Mouse (Mus musculus) heart, postnatal 10 days (tissue): ENCODE results near the gene Mtcl1. TPM values are rescaled to one million over a fixed set of nuclear protein-coding genes. Genes with fewer than 3 reads are reported as not detected.

Experiments
- DNase-seq, 2 experiments: peaks; one replicate each; pipeline ENCODE4 v3.0.0; 2021
- intact Hi-C: fragments of 180-260 bp; cut with DNase I; formaldehyde crosslinking; loops from one replicate; pipeline ENCODE4 v1.15.1; 2025
- total RNA-seq, 2 experiments: library from RNA; stranded (reverse); gene quantifications; 2 replicates each; pipeline ENCODE4 v1.2.3; 2021

The Mtcl1 gene
- total RNA-seq, result 1 to 10 TPM; 4.1 to 4.7 TPM

- intact Hi-C loops, result loop anchor here (5.0 kb wide), 1 partner anchor 97 kb away; no protein-coding TSS in a partner anchor
- DNase-seq, result peak; percentile 73
Measured at GRCm38 (mm10) chr17:66449460-66450341, at the start of gene Mtcl1. TSS of gene Mtcl1 (minus strand) at chr17:66449750.

DNA sequence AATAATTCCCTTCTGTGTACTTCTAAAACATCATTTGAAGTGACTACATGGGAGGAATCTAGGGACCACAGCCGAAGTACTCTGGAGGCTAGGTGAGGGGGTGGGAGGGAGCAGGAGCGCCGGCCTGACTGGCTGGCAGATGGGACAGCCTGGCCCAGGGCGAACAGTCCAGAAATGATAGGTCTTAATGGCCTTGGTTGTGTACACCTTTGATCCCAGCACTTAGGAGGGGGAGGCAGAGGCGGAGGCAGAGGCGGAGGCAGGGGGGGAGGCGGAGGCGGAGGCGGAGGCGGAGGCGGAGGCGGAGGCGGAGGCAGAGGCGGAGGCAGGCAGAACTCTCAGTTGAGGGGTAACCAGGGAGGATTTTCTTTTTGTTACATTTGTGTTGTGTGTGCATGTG, 49.0 kb upstream of the Mtcl1 start:
- intact Hi-C loops, result no loop called here
- no peak for DNase-seq

DNA sequence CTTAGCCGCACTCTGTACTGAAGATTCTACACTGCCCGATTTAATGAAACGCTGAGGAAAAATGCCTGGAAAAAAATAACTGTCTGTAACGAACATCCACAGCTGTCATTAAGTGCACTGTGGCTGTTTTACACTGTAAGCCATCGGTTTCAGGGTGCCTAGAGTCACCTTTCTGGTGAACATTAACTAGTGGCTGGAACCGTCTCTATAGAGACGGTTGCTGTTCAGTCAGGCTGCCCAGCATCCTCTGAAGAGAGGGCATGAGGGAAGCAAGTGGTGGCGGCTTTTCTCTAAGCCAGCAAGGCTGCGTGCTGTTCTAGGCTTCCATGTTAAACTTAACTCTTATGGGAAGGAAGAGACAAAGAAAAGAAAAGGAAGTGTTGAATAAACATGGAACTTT, 47.0 kb upstream of the Mtcl1 start:
- intact Hi-C loops, result no loop called here

DNA sequence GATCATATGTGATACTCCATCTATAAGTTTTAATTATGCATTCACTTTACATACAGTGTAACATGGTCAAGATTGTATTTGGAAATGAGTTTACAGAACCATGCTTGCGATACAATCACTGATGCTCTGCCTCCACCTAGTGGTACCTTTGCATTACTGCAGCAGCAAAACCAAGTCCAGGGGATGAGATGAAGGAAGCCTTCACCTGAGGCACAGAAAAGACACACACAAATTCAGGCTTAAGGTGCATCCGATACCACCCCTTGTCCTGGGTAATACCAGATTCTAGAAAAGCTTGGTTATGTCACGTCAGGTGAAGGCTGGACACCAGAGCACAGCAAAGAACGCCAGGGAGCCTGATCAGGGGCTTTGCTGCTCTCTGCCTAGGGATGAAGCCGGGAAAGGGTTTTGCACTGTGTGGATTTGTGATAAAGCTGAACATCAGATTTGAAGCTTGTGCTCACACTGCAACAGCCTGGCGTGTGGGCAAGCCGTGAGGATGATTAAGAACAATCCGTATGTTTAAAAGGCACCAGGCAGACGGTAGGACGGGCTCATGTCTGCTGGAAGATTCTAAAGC, 40.6 kb upstream of the Mtcl1 start:
- DNase-seq, result peak; percentile 59 to 73
- intact Hi-C loops, result loop anchor here (1.0 kb wide), 1 partner anchor 39 kb away; no protein-coding TSS in a partner anchor

More for the DNA sequence above, 47.0 kb upstream of the Mtcl1 start:
- DNase-seq, result no peak

DNA sequence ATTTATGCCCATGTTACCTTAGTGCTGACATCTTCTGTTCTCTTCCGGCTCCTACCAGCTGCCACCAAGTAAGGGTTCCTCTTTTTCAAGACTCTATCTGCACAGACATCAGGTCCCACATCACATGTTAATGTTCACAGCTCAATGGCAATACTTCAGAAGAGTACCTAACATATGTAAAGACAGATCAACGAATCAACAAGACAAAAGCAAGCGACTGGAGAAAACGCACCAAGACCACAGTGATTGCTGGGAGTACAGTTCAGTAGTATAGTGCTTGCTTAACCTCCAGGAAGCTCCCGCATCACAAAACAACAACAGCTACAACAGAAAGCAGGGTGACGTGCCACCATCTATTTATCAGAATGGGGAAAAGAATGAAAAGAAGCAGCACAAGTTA, 37.0 kb upstream of the Mtcl1 start:
- intact Hi-C loops, result loop anchor here (5.0 kb wide), 1 partner anchor 334 kb away; no protein-coding TSS in a partner anchor
- DNase-seq, result no peak

- intact Hi-C loops, result loop anchor here (1.0 to 5.0 kb wide), 3 partner anchors 33 to 333 kb away; no protein-coding TSS in a partner anchor
- peak; percentile 79 to 87 for DNase-seq
Measured at GRCm38 (mm10) chr17:66485742-66486141, 36.2 kb upstream of the Mtcl1 start.

DNA sequence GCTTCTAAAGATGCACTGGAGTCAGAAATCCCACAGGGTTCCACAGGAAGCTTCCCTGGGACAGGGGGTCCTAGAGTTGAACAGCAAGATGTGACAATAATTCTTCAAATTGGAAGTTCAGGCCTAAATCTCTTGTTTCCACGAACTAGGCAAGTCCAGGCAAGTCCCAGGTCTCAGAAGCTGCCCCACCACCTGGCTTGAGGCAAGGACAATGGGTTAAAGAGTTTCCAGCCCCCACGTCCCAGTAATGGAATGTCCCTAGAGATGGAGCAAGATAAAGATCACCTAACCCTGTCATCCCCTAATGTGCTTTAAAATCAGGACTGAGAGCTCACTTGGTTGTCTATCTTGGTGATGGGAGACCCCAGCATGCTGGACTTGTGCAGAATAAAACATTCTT, 35.4 kb upstream of the Mtcl1 start:
- intact Hi-C loops, result loop anchor here (1.0 to 5.0 kb wide), 3 partner anchors 33 to 333 kb away; no protein-coding TSS in a partner anchor

GRCm38 (mm10) chr17:66483651-66484454, 34.3 kb upstream of the Mtcl1 start:
- intact Hi-C loops, result no loop called here

More for the DNA sequence above, 35.4 kb upstream of the Mtcl1 start:
- DNase-seq, result no peak

DNA sequence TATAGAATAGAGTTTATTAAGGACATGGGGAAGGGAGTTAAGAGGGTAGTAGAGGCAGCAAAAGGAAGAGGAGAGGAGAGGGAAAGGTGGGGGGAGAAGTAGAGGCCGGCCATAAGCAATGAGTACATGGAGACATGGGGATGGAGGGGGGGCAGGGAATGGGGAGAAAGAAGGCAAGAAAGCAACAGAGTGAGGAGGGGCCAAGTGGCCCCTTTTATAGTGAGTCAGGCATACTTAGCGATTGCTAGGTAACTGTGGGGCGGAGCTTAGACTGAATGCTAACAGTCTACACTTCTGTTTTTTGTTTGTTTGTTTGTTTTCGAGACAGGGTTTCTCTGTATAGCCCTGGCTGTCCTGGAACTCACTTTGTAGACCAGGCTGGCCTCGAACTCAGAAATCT, 31.7 kb upstream of the Mtcl1 start:
- DNase-seq, result no peak
- intact Hi-C loops, result no loop called here

More at GRCm38 (mm10) chr17:66483651-66484454, 34.3 kb upstream of the Mtcl1 start:
- no peak for DNase-seq

- DNase-seq, result no peak
- intact Hi-C loops, result no loop called here
Measured at GRCm38 (mm10) chr17:66480491-66481278, 31.1 kb upstream of the Mtcl1 start.

DNA sequence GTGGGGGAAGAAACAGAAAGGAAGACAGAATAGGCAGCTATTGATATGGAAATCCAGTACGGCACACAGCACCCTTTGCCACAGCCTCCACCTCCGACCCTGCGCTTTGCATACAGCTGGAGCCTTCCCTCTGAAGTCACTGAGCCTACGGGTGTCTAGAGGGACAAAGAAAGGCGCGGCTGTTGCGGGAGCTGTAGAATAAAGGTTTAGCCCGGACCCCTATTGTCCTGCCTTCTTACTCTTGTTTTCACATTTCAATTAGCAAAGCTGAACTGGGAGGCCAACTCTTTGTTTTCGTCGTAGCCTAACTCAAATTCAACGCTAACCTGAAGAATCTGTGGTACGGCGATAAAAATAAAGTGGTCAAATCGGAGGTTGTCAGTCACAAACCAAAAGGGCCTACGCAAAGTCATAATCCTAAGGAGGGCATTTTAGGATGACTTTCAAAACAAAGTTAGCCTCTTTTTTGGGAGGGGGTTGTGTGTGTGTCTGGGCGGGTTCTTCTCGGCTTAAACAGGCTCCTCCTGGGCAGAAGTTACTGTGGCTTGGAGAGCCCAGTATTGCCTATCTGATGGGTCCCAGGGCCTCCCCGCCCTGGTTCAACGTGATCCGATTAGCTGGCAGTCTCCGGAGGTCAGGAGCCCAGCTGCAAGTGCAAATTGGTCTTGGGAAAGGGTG, 30.4 kb upstream of the Mtcl1 start:
- DNase-seq, result peak in 1 of 2 experiments; percentile 37
- intact Hi-C loops, result no loop called here

DNA sequence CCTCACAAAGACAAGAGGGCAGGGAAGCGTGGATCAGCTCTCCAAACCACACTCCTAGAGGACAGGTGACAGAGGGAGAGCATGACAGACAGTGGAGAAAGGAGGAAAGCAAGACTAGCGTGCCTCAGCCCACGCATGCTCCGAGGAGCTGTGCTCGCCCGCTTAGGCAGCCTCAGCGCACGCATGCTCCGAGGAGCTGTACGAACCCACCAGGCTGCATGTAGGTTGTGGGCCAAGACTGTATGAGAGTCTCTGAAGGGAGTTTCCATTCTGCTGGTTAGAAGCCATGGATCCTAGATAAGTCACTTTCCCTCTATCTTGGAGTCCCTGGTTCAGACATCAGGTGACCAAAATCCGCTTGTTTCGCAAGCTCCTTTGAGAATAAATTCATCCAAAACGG, 29.8 kb upstream of the Mtcl1 start:
- intact Hi-C loops, result no loop called here
- DNase-seq, result peak in 1 of 2 experiments; percentile 16

GRCm38 (mm10) chr17:66473205-66473604, 23.7 kb upstream of the Mtcl1 start:
- DNase-seq, result no peak
- intact Hi-C loops, result no loop called here

DNA sequence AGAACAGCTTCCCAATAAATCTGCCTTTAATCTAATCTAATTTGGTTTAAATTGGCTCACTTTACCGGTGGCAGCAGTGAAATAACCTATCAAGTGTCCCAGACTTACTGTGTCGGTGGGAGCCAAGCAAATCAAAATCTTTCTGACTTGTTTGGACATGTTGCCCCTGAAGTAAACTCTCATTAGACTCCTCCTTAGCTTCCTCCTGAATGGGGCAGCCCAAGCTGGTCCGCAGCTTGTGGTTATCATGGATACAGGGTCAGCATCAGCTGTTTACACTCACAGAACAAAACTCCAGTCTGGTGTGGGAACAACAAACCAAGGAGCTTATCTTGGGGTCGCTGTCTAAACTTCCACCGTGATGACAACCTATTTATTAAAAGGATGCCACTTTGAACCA, 22.2 kb upstream of the Mtcl1 start:
- intact Hi-C loops, result no loop called here
- no peak for DNase-seq

GRCm38 (mm10) chr17:66471252-66471651, 21.7 kb upstream of the Mtcl1 start:
- intact Hi-C loops, result no loop called here
- no peak for DNase-seq

DNA sequence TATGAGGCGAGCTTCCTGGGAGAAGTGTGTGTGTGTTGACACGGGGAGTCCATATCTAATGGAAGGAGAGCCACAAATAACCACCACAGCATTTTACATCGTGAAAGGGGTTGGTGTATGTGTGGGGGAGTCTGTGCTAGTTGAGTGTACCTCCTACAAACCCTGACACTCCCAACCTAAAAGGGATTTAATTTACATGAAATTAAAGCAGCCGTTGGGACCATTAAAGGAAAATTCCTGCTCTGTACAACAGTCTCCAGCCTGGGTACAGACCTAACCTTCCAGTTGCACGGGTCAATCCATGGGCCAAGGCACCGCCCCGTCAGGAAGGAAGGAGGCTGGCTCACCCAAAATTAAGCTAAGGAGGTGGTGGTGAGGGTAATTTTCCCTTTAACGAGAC, 20.5 kb upstream of the Mtcl1 start:
- intact Hi-C loops, result no loop called here
- DNase-seq, result no peak

- intact Hi-C loops, result no loop called here
- no peak for DNase-seq
Measured at GRCm38 (mm10) chr17:66457278-66457677, 7.7 kb upstream of the Mtcl1 start.

DNA sequence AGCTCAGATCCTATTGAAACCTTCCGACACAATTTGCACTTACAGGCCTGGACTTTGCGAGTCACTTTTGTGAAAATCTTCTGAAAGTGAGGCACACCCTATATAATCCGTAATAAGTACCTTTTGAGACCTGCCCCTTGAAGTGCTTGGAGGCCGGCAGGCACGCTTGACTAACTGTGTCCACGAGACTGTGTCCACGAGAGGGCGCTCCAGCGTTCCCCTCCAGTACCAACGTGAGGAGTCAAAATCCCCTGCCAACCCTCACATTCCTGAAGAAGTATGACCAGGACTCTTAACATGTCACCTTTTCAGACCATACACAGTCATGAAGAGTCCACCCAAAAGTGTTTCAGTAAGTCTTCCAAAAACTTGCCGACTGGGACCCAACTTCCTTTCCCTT, 1.6 kb upstream of the Mtcl1 start:
- intact Hi-C loops, result loop anchor here (1.0 kb wide), 1 partner anchor 39 kb away; no protein-coding TSS in a partner anchor
- DNase-seq, result peak; percentile 88 to 92

DNA sequence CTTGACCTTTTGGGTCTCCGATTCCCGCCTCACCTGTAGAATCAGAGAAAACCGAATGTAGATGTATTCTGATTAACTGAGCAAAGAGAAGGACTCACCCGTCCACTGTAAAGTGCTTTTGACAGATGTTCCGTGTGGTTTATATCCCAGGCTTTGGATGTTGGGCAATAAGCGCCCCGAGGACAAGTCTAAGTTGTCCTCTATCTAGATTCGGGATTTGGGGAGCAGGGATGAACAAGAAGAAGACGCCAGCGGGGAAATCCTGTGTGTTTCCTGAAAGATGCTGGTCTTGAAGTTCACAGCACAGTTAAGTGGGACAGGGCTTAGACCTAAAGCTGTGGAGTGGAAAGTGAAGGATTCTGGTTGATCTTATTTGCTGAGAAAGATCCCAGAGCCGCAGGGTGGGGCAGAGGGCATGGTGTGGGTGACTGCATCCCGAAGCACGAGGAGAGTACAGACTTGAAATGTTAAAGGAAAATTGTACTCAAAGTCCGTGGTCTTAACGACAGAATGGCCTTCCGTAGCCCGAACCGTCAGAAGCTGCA, 1.0 kb upstream of the Mtcl1 start:
- no peak for DNase-seq
- intact Hi-C loops, result loop anchor here (1.0 kb wide), 1 partner anchor 40 kb away; no protein-coding TSS in a partner anchor
